Mouse (Mus musculus) mature B cell (primary cell): Measurements from ENCODE around the gene Pacrg.

Experiments
- in situ Hi-C: fragments of 300-500 bp; cut with MboI; formaldehyde crosslinking; loops from 2 replicates; pipeline ENCODE4 v1.14.3; 2019

The Pacrg gene

DNA sequence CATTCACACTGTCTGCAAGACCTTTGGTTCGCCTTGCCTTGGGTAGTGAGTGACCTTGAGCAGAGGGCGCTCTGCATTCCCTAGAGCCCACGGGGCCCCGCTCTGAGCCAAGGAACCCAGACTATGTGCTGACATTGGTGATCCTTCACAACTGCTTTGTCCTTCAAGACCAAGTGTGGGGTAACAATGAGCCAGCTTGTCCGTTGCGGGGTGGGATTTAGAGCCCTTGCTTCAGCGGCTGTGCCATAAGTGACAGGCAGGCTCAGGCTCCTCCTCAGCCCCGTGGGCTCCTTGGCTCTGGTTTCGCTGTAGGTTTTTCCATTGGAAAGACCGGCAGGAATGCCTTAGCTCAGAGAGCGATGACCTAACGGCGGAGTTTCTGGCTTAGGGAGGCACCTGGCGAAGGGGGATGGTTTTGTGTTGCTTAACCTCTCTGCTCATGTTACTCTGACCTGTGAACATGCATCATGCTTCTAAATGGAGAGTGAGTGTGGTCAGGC is 390.3 kb downstream of the Pacrg start:
- in situ Hi-C loops = no loop called here

DNA sequence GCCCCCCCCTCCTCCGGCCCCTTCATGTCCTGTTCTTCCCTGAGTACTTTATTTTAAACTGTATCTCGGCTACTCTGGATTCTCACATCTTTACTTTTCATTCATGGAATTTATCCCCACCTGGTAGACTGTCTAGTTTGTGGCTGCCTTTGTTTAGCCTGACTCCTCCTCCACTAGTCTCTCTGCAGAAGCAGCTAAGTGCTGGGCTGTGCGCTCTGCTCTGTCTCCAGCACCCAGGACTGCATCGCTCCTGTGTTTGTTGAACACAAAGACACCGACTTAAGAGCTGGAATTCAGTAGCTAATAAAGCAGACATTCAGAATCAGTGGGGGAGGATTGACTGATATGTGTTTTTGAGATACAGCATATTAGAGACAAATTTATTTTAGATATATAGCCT is 391.7 kb downstream of the Pacrg start:
- in situ Hi-C loops = no loop called here

DNA sequence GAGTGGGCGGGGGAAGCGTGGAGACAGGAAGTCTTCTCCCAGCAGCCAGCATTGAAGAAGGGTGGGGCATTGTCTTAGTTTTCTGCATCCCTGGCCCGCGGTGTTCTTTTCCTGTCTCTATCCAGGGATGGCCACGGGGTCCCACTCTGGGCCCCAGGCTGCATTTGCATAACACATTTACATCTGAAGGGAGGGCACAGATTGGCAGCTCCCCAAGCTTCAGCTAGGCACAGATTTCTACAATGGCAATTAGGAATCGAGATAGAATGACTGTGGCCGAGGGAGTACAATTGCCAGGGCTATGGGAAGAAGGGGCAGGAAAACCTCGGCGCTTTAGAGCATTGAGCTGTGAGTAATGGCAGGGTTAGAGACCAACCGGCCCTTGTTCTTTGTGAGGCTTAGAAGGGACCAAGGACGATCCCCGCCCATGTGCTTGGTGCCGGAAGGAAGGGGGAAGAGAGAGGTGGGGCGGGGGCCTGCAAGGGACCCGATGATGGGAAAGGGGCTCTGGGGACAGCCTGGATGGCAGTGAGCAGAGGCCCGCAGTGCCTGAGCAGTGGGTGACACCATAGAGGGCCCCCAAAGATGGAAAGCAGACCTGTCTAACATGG is 398.5 kb downstream of the Pacrg start:
- in situ Hi-C loops = no loop called here

DNA sequence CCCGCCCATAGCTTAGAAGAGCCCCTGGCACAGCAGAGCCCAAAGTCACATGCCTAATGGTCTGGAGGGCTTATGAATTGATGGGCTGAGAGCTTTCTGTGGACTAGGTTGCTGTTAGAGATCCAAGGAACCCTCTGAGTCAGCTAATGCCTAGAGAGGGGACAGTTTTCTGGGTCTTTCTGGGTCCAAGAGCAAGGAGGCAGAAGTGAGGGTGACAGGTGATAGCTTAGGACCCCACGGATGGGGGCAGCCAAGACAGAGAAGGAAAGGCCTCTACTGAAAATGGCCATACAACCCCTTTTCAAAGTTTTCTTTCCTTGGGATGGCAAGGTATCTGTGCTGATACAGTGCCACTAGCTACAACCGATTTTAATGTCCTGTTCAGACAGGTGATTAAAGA is 399.1 kb downstream of the Pacrg start:
- in situ Hi-C loops = no loop called here

DNA sequence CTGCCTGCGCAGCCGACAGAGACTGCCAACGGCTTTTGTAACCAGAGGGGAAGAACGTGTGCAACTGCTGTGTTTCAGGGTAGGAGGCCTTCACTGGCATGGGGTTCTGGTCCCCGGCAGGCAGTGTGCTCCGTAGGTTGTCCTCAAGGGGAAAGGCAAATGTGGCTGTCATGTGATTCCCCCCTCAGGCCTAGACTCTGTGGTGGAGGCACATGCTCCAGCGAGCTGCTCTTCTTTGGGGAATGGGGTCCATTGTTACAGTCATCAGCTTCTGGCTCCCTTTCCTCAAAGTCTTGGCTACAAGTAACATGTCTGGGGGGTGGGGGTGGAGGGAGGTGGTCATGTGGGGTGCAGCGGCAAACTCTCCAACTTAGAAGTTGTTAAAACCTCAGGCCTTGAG is 400.3 kb downstream of the Pacrg start:
- in situ Hi-C loops = no loop called here

DNA sequence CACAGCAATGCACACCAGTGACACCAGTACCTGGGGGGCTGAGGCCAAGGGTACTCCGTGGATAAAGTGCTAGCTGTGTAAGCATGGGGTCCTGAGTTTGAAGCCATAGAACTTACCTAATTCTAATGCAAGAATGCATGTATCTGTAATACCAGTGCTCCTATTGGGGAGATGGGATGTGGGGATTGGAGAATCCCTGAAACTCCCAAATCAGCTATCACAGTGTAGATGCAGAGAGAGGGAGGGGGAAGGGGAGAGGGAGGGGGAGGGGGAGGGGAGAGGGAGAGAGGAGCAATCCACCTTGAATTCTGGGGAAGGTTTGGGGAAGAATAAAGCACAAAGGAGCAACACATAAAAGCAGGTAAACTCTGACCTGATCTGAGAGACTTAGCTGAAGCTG is 405.2 kb downstream of the Pacrg start:
- in situ Hi-C loops = no loop called here

DNA sequence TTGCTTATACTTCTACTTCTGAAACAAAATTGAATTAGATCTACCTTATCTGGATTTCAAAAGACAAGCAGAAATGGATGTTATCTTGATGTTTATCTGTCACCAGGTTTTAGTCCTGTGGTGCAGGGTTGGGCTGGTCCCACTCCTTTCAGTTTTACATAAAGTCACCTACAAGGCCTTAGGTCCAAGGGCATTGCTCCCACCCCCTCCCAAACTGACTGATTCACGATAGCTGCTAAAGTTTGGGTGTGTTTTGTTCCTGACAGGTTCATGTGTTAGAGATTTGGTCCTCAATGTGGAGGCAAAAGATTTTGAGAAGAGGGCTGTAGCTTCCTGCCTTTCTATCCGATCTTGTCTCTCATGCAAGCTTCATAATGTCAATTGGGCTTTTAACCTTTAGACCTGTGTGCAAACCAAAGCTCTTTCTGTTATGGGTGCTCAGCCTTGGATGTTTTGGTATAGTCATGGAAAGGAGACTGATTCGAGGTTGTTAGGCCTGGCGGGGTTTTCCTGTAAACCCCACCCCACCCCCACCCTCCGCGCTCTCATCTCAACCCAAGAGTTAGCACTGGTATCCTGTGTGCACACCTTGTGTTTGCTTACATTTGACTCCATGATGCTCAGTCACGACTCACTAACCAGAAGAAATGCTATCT is 407.5 kb downstream of the Pacrg start:
- in situ Hi-C loops = no loop called here

DNA sequence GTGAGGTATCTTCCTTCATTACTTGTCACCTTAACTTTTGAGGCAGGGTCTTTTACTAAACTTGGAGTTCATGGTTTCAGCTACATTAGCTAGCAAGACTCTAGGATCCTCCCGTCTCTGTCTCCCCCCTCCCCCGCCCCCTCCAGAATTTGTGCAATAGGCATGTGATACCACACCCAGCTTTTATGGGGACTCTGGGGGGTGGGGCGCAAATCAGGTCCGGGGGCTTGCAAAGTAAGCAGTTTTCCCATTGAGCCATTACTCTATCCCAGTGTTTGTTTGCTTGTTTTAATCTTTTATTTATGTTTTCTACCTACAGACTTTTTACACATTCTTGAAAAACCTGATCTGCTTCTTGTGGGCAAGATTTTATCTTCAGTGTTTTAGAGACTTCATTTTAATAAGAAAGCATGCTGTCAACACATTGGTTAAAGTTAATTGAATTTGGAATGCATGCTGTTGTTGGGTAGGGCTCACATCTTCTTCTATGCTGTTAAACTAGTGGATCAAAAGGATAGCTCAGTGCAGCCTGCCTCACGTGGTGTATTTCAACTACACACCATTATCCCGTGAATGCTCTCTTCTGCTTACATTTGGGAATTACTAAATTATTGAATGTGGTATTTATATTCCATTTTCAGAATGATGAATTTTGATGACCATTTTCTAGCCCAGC is 408.1 kb downstream of the Pacrg start:
- in situ Hi-C loops = no loop called here

DNA sequence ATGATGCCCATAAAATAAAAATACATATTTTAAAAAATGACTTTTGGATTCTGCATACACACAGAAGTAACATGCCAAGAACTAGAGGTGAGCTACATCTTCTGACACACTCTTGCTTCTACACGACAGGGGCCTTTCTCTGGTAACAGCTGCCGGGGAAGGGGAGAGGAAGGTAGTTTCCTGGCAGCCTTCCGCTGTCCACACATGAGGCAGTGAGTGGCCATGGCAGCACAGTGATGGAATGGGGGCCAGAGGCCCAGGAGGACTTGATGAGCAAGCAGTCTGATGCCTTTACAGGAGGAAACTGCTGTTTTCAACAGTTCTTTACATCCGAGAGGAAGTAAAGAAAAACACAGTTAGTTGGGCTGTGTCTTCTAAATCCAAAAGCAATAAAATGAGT is 409.3 kb downstream of the Pacrg start:
- in situ Hi-C loops = no loop called here

DNA sequence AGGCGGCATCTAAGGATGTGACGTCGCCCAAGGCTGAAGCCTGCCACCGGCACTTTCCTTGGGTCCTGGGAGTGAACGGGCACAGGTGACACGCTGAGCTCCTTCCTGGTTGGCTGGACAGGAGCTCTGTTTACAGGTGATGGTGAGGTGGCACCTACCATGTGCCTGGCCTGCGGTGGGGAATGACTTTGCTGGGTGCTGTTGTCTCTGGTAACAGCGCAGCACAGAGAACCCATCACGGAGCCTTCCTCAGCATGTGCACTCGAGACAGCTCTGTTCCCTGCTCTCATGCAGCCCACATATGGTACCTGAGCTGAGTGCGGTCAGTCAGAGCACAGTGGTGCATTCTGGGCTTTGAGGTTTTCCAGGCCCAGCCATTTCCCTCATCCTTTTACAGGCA is 410.7 kb downstream of the Pacrg start:
- in situ Hi-C loops = no loop called here

DNA sequence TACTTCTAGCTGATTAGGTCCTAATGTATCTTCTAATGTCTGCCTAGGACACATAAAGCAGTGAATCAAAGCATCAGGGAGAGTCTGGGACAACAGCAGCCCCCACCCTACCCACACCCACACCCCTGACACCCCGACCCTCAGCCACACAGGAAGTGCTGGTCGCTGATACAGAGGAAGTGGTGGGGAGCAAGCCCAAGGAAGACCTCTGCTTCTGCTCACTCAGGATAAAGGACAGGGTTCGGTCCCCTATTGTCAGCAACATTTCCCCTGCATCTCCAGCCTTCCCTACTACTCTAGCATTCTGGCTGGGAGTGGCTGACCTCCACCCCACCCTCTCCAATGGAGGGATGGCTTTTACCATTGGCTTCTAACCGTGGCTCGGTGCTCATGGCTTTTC is 414.8 kb downstream of the Pacrg start:
- in situ Hi-C loops = no loop called here

DNA sequence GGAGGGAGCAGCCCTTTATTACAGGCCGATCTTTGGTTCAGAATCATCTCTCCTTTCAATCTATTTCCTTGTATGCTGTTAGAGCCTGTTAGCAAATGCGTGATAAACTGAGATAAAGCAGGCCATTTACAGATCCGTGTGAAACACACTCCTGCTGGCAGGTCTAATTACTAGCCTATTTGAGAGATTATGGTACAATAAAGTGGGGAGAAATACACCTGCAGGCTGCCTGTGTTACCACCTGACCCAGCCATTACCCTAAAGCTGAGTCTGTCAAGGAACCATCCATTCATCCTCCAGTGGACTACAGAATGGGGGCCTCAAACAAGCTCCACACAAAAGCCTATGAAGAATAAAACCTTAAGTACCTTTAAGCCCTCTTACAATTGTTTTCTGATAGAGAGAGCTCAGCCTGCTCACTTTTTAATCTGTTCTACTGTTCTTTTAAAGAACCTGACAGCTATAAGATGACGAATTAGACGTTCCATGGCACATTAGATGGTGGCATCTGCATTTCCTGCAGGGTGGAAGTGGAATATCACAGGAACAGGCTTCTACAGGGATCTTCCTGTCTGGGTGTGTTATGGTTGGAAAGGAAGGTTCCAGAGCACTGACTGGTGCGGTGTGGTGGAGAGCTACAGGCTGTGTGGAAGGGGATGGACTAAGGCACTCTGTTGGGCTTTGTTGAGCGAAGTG is 422.4 kb downstream of the Pacrg start:
- in situ Hi-C loops = no loop called here

DNA sequence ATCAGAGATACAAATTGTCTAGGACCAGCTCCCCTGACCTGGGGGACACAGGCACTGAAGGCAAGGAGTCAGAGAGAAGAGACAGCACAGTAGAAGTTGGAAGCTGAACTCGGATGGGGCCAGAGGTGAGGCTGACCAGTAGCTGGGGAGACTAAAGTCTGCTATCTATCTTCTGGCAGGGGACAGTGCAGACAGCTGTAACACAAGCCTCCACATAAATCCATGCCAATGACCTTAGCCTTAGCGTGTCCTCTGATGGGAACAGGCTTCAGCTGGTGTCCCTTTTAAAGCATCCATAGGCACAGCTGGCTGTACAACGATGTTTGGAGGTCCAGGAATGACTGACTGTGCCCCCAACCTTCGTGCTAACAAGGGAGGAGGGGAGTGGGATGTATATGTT is 423.1 kb downstream of the Pacrg start:
- in situ Hi-C loops = no loop called here

DNA sequence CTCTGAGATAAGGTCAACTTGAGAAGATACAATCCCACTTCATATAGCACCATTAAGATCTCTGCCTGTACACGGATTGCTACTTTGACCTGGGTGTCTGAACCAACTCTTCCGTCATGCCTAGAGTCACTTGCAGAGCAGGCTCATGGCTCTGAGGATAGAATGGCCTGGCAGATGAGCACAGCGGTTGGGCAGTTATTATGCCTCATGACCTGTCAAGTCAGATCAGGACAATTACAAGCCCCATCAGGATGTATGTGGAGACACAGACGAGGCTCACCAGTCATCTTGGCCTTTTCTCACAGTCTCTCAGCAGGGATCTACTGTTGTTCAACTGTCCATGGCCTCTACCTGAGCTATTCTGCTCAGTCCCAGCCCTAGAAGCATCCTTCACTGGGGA is 424.0 kb downstream of the Pacrg start:
- in situ Hi-C loops = no loop called here

DNA sequence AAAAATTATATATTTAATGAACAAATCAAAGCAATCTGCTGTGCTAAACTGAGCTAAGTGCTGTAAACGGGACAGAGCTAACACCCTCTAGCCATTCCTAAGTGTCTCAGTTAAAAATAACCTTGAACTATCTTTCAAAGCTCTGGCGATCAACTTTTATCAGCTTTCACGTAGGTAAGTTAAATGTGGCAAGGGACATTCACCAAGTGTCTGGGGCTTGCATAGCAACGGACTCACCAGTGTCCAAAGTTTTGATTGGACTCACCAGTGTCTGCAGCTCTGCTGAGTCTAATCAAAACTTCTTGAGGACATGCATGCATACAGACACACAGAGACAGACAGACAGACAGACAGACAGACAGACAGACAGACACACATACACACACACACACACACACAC is 425.7 kb downstream of the Pacrg start:
- in situ Hi-C loops = no loop called here

DNA sequence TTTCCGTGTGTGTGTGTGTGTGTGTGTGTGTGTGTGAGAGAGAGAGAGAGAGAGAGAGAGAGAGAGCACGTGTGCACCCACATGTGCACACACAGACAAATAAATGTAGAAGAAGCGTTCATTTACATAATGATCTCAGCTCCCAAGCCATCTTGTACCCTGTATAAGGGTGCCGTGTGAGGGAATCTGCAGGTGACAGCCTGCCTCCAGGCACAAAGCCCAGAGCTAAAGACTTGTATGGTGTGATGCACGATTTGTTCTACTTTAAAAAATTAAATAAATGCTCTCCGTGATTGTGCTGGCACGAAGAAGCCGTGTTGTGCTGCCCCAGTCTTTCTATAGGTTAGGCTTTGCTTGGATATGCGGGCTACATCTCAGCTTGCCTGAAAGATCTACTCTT is 426.2 kb downstream of the Pacrg start:
- in situ Hi-C loops = no loop called here

DNA sequence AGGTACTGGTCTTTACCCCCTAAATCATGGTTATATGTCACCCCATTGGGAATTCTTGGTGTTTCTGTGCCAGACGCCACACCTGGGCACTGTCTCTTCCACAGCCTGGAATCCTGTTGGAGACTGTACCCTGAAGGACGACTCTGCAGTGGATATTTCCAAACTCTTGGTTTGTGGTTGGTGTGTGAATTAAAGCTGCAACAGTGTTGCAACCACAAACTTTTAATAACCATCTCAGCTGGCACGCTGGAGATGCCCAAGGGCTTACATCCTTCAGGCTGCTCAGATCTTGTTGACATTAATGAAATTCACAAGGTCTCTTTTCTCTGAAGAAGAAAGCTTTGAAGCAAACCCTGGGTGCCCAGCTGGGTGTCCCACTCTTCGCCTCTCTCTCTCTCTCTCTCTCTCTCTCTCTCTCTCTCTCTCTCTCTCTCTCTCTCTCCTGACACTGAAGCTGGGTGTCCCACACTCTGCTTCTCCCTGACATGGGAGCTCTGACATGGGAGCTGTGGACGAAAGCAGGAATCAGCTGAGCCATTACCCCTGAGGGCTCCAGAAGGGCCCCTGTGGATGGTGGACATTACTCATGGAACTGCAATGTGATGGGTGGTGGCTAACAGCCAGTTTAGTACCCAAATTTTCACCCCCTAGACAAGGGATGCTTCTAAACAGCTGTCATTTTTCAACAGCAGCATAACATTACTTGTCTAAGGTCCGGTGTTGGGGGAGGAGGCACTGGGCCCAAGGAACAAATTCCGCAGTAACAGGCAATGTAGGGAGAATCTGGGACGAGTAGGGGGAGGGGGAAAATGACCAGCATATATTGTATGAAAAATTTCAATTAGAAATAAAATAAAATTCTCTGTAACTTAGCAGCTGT is 429.3 kb downstream of the Pacrg start:
- in situ Hi-C loops = no loop called here

DNA sequence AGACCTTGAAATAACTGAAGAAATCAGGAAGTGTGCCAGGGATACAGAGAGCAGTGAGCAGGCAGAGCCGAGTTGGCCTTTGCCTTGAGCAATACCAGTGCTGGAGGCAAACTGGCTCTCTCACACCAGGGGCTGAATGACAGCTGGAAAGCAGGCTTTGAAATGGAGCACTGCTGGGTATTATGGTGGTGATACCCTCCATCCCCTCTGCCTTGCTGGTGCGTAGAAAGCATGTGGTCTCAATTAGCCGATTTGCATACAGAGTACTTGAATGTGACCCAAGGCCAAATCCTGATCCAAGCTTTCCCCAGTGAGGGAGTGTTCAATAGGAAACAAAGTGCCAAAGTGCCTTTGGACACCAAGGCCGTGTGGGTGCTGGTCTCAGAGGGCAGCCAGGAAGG is 431.4 kb downstream of the Pacrg start:
- in situ Hi-C loops = no loop called here

DNA sequence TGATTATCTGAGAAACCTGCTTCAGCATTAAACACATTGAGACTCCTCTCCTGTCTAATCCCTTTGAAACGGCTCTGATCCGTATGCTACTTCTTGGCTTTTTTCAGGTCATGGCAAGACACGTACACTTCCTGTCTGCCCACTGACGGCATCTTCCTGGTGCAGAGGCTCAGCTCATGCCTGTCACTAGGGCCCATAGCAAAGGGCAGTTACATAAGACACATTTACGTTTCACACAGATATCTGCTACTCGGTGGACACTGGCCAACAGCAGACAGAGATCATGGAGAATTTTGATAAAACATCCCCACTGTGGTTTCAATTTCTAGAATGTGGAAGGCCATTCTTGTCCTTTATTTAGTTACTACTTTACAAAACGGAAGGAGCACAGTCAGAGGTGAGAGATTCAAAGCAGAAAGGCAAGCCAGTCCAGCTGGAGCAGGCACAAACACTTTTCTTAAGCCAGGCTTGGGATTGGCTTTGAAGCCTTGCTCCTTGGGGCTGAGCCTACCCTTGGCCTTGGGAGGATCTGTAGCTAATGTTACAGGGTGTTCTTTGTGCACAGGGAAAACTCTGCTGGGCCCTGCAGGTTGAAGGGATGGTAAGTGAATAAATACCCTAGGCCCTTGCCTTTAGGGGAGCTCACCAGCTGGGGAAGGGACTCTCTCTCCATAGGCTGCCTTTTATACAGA is 432.9 kb downstream of the Pacrg start:
- in situ Hi-C loops = no loop called here

DNA sequence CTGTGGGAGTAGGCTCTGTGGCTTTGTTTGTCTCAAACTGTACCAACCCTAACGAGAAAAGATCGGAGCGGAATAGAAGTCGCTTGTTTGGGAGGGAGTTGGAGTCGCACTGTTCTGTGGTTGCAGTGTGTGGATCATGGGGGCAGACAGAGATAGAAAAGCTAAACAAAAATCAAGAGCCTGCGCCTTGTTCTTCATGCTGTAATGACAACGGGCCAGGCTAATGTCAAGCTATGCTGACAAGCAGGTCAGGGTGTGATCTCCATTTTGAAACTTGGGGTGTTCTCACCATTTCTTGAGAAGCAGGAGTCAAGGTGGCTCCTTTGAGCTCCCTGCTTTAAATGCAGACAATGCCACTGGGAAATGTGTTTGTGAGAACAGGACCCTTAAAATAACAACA is 433.8 kb downstream of the Pacrg start:
- in situ Hi-C loops = no loop called here

DNA sequence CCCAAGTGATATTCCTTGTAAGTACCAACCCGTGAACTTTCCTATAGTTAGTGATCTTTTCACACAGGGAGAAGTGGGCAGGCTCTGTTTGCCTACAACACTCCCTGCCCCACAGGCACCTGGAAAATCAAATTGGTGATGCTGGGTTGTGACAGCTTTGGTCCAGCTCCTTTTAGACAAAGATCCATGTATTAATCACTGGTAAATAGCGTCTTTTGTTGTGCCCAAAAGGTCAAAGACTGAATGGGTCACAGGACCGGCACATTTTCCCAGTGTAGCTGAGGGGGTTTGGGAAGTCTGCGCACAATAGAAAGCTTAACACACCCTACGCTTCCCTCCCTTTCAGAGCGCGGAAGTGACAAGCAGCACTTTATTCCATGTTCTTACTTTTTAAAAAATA is 434.2 kb downstream of the Pacrg start:
- in situ Hi-C loops = no loop called here
